Mouse (Mus musculus): ENCODE measurements around the gene Gja4.
A peak's percentile ranks its signal among the peaks of the same experiment; 100 is the strongest.

GRCm38 (mm10) chr4:127327749-127328148 lies 13.9 kb upstream of the Gja4 start:
- no peak for TF ChIP-seq MAX (IDR thresholded peaks at IDR 0.05; ENCODE audit: low read depth)
- TF ChIP-seq POLR2AphosphoS2 (IDR thresholded peaks at IDR 0.05; ENCODE audit: insufficient read length, low read depth) = no peak
- TF ChIP-seq REST (IDR thresholded peaks at IDR 0.05; ENCODE audit: insufficient read depth, insufficient read length) = no peak
- TF ChIP-seq CEBPB (IDR thresholded peaks at IDR 0.05; ENCODE audit: insufficient read depth, poor library complexity, severe bottlenecking) = peak; percentile 84
- TF ChIP-seq POLR2A (IDR thresholded peaks at IDR 0.05; ENCODE audit: insufficient read length, low read depth) = no peak
- TF ChIP-seq USF1 (IDR thresholded peaks at IDR 0.05; ENCODE audit: low read depth) = no peak
- TF ChIP-seq MYOG (IDR thresholded peaks at IDR 0.05; ENCODE audit: control insufficient read depth in 1 of 3, insufficient read depth in 1 of 3, insufficient read length in 2 of 3, low read depth in 2 of 3) = no peak
- no peak for TF ChIP-seq MYOD1 (IDR thresholded peaks at IDR 0.05; ENCODE audit: control insufficient read depth in 1 of 3, insufficient read length in 2 of 3, low read depth in 2 of 3)
- TF ChIP-seq TCF3 (IDR thresholded peaks at IDR 0.05; ENCODE audit: insufficient read length, low read depth) = no peak
- no peak for TF ChIP-seq E2F4 (IDR thresholded peaks at IDR 0.05; ENCODE audit: insufficient read depth)
- no peak for TF ChIP-seq SRF (IDR thresholded peaks at IDR 0.05; ENCODE audit: control insufficient read depth, insufficient read length, low read depth)
- TF ChIP-seq TCF12 (IDR thresholded peaks at IDR 0.05; ENCODE audit: insufficient read depth, poor library complexity, severe bottlenecking) = no peak

Data from myocyte (in vitro differentiated cells).